Mouse (Mus musculus): Measurements from ENCODE around the gene Chd6. TPM values are rescaled to one million over a fixed set of nuclear protein-coding genes. Genes with fewer than 3 reads are reported as not detected.

The Chd6 gene
- total RNA-seq, 2 experiments from 2014 or later = 46.8 to 70.6 TPM

- no peak for DNase-seq (ENCODE audit: extremely low spot score in 1 of 2, low spot score in 1 of 2)
Measured at GRCm38 (mm10) chr2:161076262-161076661, 32.6 kb downstream of the Chd6 start.

GRCm38 (mm10) chr2:161075553-161075952, 33.3 kb downstream of the Chd6 start:
- DNase-seq (ENCODE audit: extremely low spot score in 1 of 2, low spot score in 1 of 2) = no peak

GRCm38 (mm10) chr2:161066097-161066759, 42.6 kb downstream of the Chd6 start:
- DNase-seq (ENCODE audit: extremely low spot score in 1 of 2, low spot score in 1 of 2) = no peak

GRCm38 (mm10) chr2:161065594-161065993, 43.3 kb downstream of the Chd6 start:
- no peak for DNase-seq (ENCODE audit: extremely low spot score in 1 of 2, low spot score in 1 of 2)

GRCm38 (mm10) chr2:161064836-161065235, 44.0 kb downstream of the Chd6 start:
- DNase-seq (ENCODE audit: extremely low spot score in 1 of 2, low spot score in 1 of 2) = no peak

- no peak for DNase-seq (ENCODE audit: extremely low spot score in 1 of 2, low spot score in 1 of 2)
Measured at GRCm38 (mm10) chr2:161058841-161059240, 50.0 kb downstream of the Chd6 start.

GRCm38 (mm10) chr2:161053765-161054164, 55.1 kb downstream of the Chd6 start:
- peak in 1 of 2 experiments; percentile 9 for DNase-seq (ENCODE audit: extremely low spot score in 1 of 2, low spot score in 1 of 2)

GRCm38 (mm10) chr2:161052175-161052574, 56.7 kb downstream of the Chd6 start:
- DNase-seq (ENCODE audit: extremely low spot score in 1 of 2, low spot score in 1 of 2) = no peak

- no peak for DNase-seq (ENCODE audit: extremely low spot score in 1 of 2, low spot score in 1 of 2)
Measured at GRCm38 (mm10) chr2:161049426-161049825, 59.4 kb downstream of the Chd6 start.

- no peak for DNase-seq (ENCODE audit: extremely low spot score in 1 of 2, low spot score in 1 of 2)
Measured at GRCm38 (mm10) chr2:161044492-161045201, 64.2 kb downstream of the Chd6 start.

- DNase-seq (ENCODE audit: extremely low spot score in 1 of 2, low spot score in 1 of 2) = no peak
Measured at GRCm38 (mm10) chr2:161042874-161043273, 66.0 kb downstream of the Chd6 start.

- DNase-seq (ENCODE audit: extremely low spot score in 1 of 2, low spot score in 1 of 2) = no peak
Measured at GRCm38 (mm10) chr2:161040743-161041142, 68.1 kb downstream of the Chd6 start.

GRCm38 (mm10) chr2:161037766-161038165, 71.1 kb downstream of the Chd6 start:
- no peak for DNase-seq (ENCODE audit: extremely low spot score in 1 of 2, low spot score in 1 of 2)

- DNase-seq (ENCODE audit: extremely low spot score in 1 of 2, low spot score in 1 of 2) = no peak
Measured at GRCm38 (mm10) chr2:161033141-161033540, 75.7 kb downstream of the Chd6 start.

GRCm38 (mm10) chr2:161032394-161032793, 76.5 kb downstream of the Chd6 start:
- no peak for DNase-seq (ENCODE audit: extremely low spot score in 1 of 2, low spot score in 1 of 2)

- DNase-seq (ENCODE audit: extremely low spot score in 1 of 2, low spot score in 1 of 2) = no peak
Measured at GRCm38 (mm10) chr2:161024606-161025005, 84.3 kb downstream of the Chd6 start.

- DNase-seq (ENCODE audit: extremely low spot score in 1 of 2, low spot score in 1 of 2) = no peak
Measured at GRCm38 (mm10) chr2:161017913-161018312, 91.0 kb downstream of the Chd6 start.

- no peak for DNase-seq (ENCODE audit: extremely low spot score in 1 of 2, low spot score in 1 of 2)
Measured at GRCm38 (mm10) chr2:161012577-161013251, 96.2 kb downstream of the Chd6 start.

- no peak for DNase-seq (ENCODE audit: extremely low spot score in 1 of 2, low spot score in 1 of 2)
Measured at GRCm38 (mm10) chr2:161004338-161004737, 104.5 kb downstream of the Chd6 start.

GRCm38 (mm10) chr2:160996987-160997763, 111.7 kb downstream of the Chd6 start:
- DNase-seq (ENCODE audit: extremely low spot score in 1 of 2, low spot score in 1 of 2) = no peak

- DNase-seq (ENCODE audit: extremely low spot score in 1 of 2, low spot score in 1 of 2) = no peak
Measured at GRCm38 (mm10) chr2:160994181-160994580, 114.7 kb downstream of the Chd6 start.

All from layer of hippocampus, postnatal 25 days (tissue).